Mouse (Mus musculus): Measurements from ENCODE around the gene Cpeb4. TPM values are rescaled to one million over a fixed set of nuclear protein-coding genes. Genes with fewer than 3 reads are reported as not detected.
"Not testable (repeated sequence)": the region's sequence is repeated elsewhere in the genome, so short reads cannot be mapped to it uniquely, and the experiment has no call there.

Gene Cpeb4
- total RNA-seq, 2 experiments from 2014 or later: 8.3 to 9.4 TPM

GRCm38 (mm10) chr11:31965256-31966134 is 93.5 kb downstream of the Cpeb4 start, which contains the start of gene 4930524B15Rik:
TSS of gene 4930524B15Rik (plus strand) at chr11:31965592.
- no peak for ATAC-seq (replicated peaks; ENCODE audit: poor library complexity)

- no peak for ATAC-seq (replicated peaks; ENCODE audit: poor library complexity)
These were observed 102.1 kb downstream of the Cpeb4 start for GRCm38 (mm10) chr11:31974132-31974531.

- no peak for ATAC-seq (replicated peaks; ENCODE audit: poor library complexity)
These were observed 102.8 kb downstream of the Cpeb4 start for GRCm38 (mm10) chr11:31974826-31975225.

GRCm38 (mm10) chr11:31975678-31976077 is 103.7 kb downstream of the Cpeb4 start:
- no peak for ATAC-seq (replicated peaks; ENCODE audit: poor library complexity)

- ATAC-seq (replicated peaks; ENCODE audit: poor library complexity): 0 out of 2 replicates have a peak, but pooled peaks have one; percentile 23
These were observed 104.1 kb downstream of the Cpeb4 start for GRCm38 (mm10) chr11:31976137-31976536.

- ATAC-seq (replicated peaks; ENCODE audit: poor library complexity): not testable (repeated sequence)
These were observed 108.1 kb downstream of the Cpeb4 start for GRCm38 (mm10) chr11:31980089-31980488.

GRCm38 (mm10) chr11:31981830-31982229 is 109.8 kb downstream of the Cpeb4 start:
- ATAC-seq (replicated peaks; ENCODE audit: poor library complexity): no peak

- ATAC-seq (replicated peaks; ENCODE audit: poor library complexity): not testable (repeated sequence)
These were observed 110.4 kb downstream of the Cpeb4 start for GRCm38 (mm10) chr11:31982247-31982943.

GRCm38 (mm10) chr11:31983249-31983648 is 111.2 kb downstream of the Cpeb4 start:
- ATAC-seq (replicated peaks; ENCODE audit: poor library complexity): no peak

- ATAC-seq (replicated peaks; ENCODE audit: poor library complexity): no peak
These were observed 112.8 kb downstream of the Cpeb4 start for GRCm38 (mm10) chr11:31984786-31985185.

Other genes starting within 250 kb of the Cpeb4 start
- gene Bod1, start 200.3 kb upstream of the Cpeb4 start, total RNA-seq (2015): 16.2 and 17.8 TPM in 2 replicates
- gene Bod1, start 200.3 kb upstream of the Cpeb4 start, total RNA-seq (2017): 16.4 and 19.2 TPM in 2 replicates
- gene 4930524B15Rik, start 93.4 kb downstream of the Cpeb4 start, total RNA-seq (2015): not detected in 2 replicates
- not detected in 2 replicates for gene 4930524B15Rik, start 93.4 kb downstream of the Cpeb4 start, total RNA-seq (2017)
- gene Nsg2, start 128.3 kb downstream of the Cpeb4 start, total RNA-seq (2015): 0.10 TPM in 1 of 2 replicates, not detected in the other
- 0.08 and 0.27 TPM in 2 replicates for gene Nsg2, start 128.3 kb downstream of the Cpeb4 start, total RNA-seq (2017)

Measured in megakaryocyte progenitor cell, adult 5-6 weeks (primary cell).